Mouse (Mus musculus) hindbrain, embryonic 10.5 days (tissue): Measurements from ENCODE around the gene Magohb. TPM values are rescaled to one million over a fixed set of nuclear protein-coding genes. Genes with fewer than 3 reads are reported as not detected.

Source experiments
- DNase-seq: peaks from one replicate; pipeline ENCODE4 v3.0.0-alpha.2; 2017; ENCODE audit warnings: low spot score
- H3K27ac ChIP-seq: fragments of 300-500 bp; sonication (generic); 2 replicates; pipeline ENCODE4 v1.5.1; 2016; ENCODE audit warnings: mild to moderate bottlenecking, moderate library complexity
- H3K27me3 ChIP-seq: fragments of 300-500 bp; sonication (generic); 2 replicates; pipeline ENCODE4 v1.6.1; 2016; ENCODE audit warnings: mild to moderate bottlenecking; ENCODE audit not compliant: poor library complexity, insufficient read depth, severe bottlenecking
- H3K36me3 ChIP-seq: fragments of 300-500 bp; sonication (generic); 2 replicates; pipeline ENCODE4 v1.6.1; 2016; ENCODE audit warnings: mild to moderate bottlenecking, moderate library complexity
- H3K4me1 ChIP-seq: fragments of 300-500 bp; sonication (generic); replicated peaks from 2 replicates; pipeline ENCODE4 v1.6.1; 2016; ENCODE audit warnings: mild to moderate bottlenecking
- H3K4me3 ChIP-seq: fragments of 300-500 bp; sonication (generic); 2 replicates; pipeline ENCODE4 v1.5.1; 2016; ENCODE audit warnings: mild to moderate bottlenecking, moderate library complexity
- H3K9me3 ChIP-seq: fragments of 300-500 bp; sonication (generic); 2 replicates; pipeline ENCODE4 v1.6.1; 2016; ENCODE audit warnings: mild to moderate bottlenecking, moderate library complexity
- WGBS: fragments of 180-500 bp; shearing (Covaris S2); methylation state at CpG from one replicate; pipeline ENCODE4 v1.1.7; 2016; 5-methylcytosine and 5-hydroxymethylcytosine counted together
- polyA plus RNA-seq: library from polyadenylated mRNA; unstranded; fragments of >200 nt; fragmentation: Nextera tagmentation; extraction: Ambion mirVana; gene quantifications from 2 replicates; pipeline ENCODE4 v1.2.1, GENCODE M21; 2016

Gene Magohb
- polyA plus RNA-seq = 50.7 and 51.3 TPM in 2 replicates

GRCm38 (mm10) chr6:131292991-131293788 is at the start of gene Magohb:
Magohb (minus strand) TSS chr6:131293244.
- Histone ChIP-seq H3K27me3 (no peaks in the 10 kb centered on the region), H3K4me3 (peak within 1 kb of the TSS; percentile 69), H3K9me3 (no peaks in the 10 kb centered on the region), H3K36me3 (peaks cover 3% of the 10 kb centered on the region), H3K4me1 (peaks cover 8% of the 10 kb centered on the region), H3K27ac (peak within 1 kb of the TSS; percentile 92)
- whole genome bisulfite sequencing = 2% methylated on average over 51 of the region's 51 CpGs
- DNase-seq = peak; percentile 87

- Histone ChIP-seq H3K36me3 (no peaks in the 10 kb centered on the region), H3K9me3 (peaks cover 3% of the 10 kb centered on the region; the same call in 1 of the 2 replicates), H3K27me3 (no peaks in the 10 kb centered on the region), H3K4me3 (no peak overlapping the region), H3K4me1 (no peaks in the 10 kb centered on the region), H3K27ac (no peak overlapping the region)
- 83% methylated on average over 3 of the region's 3 CpGs for WGBS
- DNase-seq = no peak
Measured at GRCm38 (mm10) chr6:131340082-131340481, 47.0 kb upstream of the Magohb start.

GRCm38 (mm10) chr6:131339309-131339708 is 46.3 kb upstream of the Magohb start:
- 83% methylated on average over 3 of the region's 3 CpGs for WGBS
- Histone ChIP-seq H3K4me3 (no peak overlapping the region), H3K27ac (no peak overlapping the region), H3K27me3 (no peaks in the 10 kb centered on the region), H3K36me3 (no peaks in the 10 kb centered on the region), H3K4me1 (no peaks in the 10 kb centered on the region), H3K9me3 (peaks cover 3% of the 10 kb centered on the region; the same call in 1 of the 2 replicates)
- no peak for DNase-seq

- WGBS = 76% methylated on average over 1 of the region's 1 CpGs
- Histone ChIP-seq H3K27ac (no peak overlapping the region), H3K9me3 (peaks cover 3% of the 10 kb centered on the region; the same call in 1 of the 2 replicates), H3K4me1 (no peaks in the 10 kb centered on the region), H3K36me3 (no peaks in the 10 kb centered on the region), H3K27me3 (no peaks in the 10 kb centered on the region), H3K4me3 (no peak overlapping the region)
- no peak for DNase-seq
Measured at GRCm38 (mm10) chr6:131338787-131339186, 45.7 kb upstream of the Magohb start.

GRCm38 (mm10) chr6:131327076-131327475 is 34.0 kb upstream of the Magohb start:
- H3K4me1 ChIP-seq = no peaks in the 10 kb centered on the region
- no peaks in the 10 kb centered on the region for H3K27me3 ChIP-seq
- no peaks in the 10 kb centered on the region for H3K36me3 ChIP-seq
- WGBS = 88% methylated on average over 2 of the region's 2 CpGs
- no peak for DNase-seq
- no peak overlapping the region for H3K27ac ChIP-seq
- H3K4me3 ChIP-seq = no peak overlapping the region
- no peaks in the 10 kb centered on the region for H3K9me3 ChIP-seq

GRCm38 (mm10) chr6:131321854-131322639 is 29.0 kb upstream of the Magohb start:
- Histone ChIP-seq H3K9me3 (no peaks in the 10 kb centered on the region), H3K4me1 (no peaks in the 10 kb centered on the region), H3K27me3 (no peaks in the 10 kb centered on the region), H3K27ac (no peak overlapping the region), H3K4me3 (no peak overlapping the region), H3K36me3 (no peaks in the 10 kb centered on the region)
- no peak for DNase-seq
- WGBS = 80% methylated on average over 3 of the region's 3 CpGs

- no peak overlapping the region for H3K27ac ChIP-seq
- no peaks in the 10 kb centered on the region for H3K4me1 ChIP-seq
- no peaks in the 10 kb centered on the region for H3K27me3 ChIP-seq
- H3K36me3 ChIP-seq = no peaks in the 10 kb centered on the region
- no peak overlapping the region for H3K4me3 ChIP-seq
- H3K9me3 ChIP-seq = no peaks in the 10 kb centered on the region
- no peak for DNase-seq
- 87% methylated on average over 7 of the region's 7 CpGs for WGBS
Measured at GRCm38 (mm10) chr6:131316155-131317101, 23.4 kb upstream of the Magohb start.

- no peaks in the 10 kb centered on the region for H3K9me3 ChIP-seq
- no peaks in the 10 kb centered on the region for H3K4me1 ChIP-seq
- H3K4me3 ChIP-seq = no peak overlapping the region
- H3K36me3 ChIP-seq = no peaks in the 10 kb centered on the region
- no peak for DNase-seq
- 71% methylated on average over 3 of the region's 3 CpGs for WGBS
- H3K27ac ChIP-seq = no peak overlapping the region
- no peaks in the 10 kb centered on the region for H3K27me3 ChIP-seq
Measured at GRCm38 (mm10) chr6:131308031-131308430, 15.0 kb upstream of the Magohb start.

- no peak overlapping the region for H3K27ac ChIP-seq
- 76% methylated on average over 3 of the region's 3 CpGs for WGBS
- H3K4me3 ChIP-seq = no peak overlapping the region
- H3K27me3 ChIP-seq = no peaks in the 10 kb centered on the region
- no peaks in the 10 kb centered on the region for H3K36me3 ChIP-seq
- DNase-seq = no peak
- H3K9me3 ChIP-seq = no peaks in the 10 kb centered on the region
- H3K4me1 ChIP-seq = no peaks in the 10 kb centered on the region
Measured at GRCm38 (mm10) chr6:131304776-131305175, 11.7 kb upstream of the Magohb start.

GRCm38 (mm10) chr6:131298531-131298930 is 5.5 kb upstream of the Magohb start:
- DNase-seq = no peak
- H3K9me3 ChIP-seq = no peaks in the 10 kb centered on the region
- H3K36me3 ChIP-seq = no peaks in the 10 kb centered on the region
- H3K4me3 ChIP-seq = no peak overlapping the region
- no peaks in the 10 kb centered on the region for H3K27me3 ChIP-seq
- no peak overlapping the region for H3K27ac ChIP-seq
- no peaks in the 10 kb centered on the region for H3K4me1 ChIP-seq

- no peaks in the 10 kb centered on the region for H3K36me3 ChIP-seq
- H3K9me3 ChIP-seq = no peaks in the 10 kb centered on the region
- no peak overlapping the region for H3K27ac ChIP-seq
- 80% methylated on average over 5 of the region's 5 CpGs for WGBS
- H3K27me3 ChIP-seq = no peaks in the 10 kb centered on the region
- no peak for DNase-seq
- H3K4me3 ChIP-seq = no peak overlapping the region
- H3K4me1 ChIP-seq = peaks cover 8% of the 10 kb centered on the region
Measured at GRCm38 (mm10) chr6:131294435-131295112, 1.5 kb upstream of the Magohb start.

- no peak for DNase-seq
- Histone ChIP-seq H3K4me3 (peak overlapping the region; percentile 69), H3K4me1 (peaks cover 8% of the 10 kb centered on the region), H3K9me3 (no peaks in the 10 kb centered on the region), H3K27me3 (no peaks in the 10 kb centered on the region), H3K36me3 (no peaks in the 10 kb centered on the region), H3K27ac (no peak overlapping the region)
- 92% methylated on average over 5 of the region's 5 CpGs for WGBS
Measured at GRCm38 (mm10) chr6:131293916-131294315, 872 bp upstream of the Magohb start.
